Mouse (Mus musculus): Measurements from ENCODE around the gene Macf1. TPM values are rescaled to one million over a fixed set of nuclear protein-coding genes. Genes with fewer than 3 reads are reported as not detected.

Gene Macf1
- total and polyA plus RNA-seq, 3 experiments, result 71.4 to 223 (median 222) TPM

- Histone ChIP-seq H3K4me1 (ENCODE audit: control insufficient read depth, insufficient read depth, low read length) (peaks cover 13% of the 10 kb centered on the region), H3K4me3 (no peak overlapping the region), H3K27ac (peak overlapping the region; percentile 61), H3K9ac (ENCODE audit: low read depth, low read length) (no peak overlapping the region), H3K27me3 (ENCODE audit: control insufficient read depth, insufficient read depth, low read length) (no peaks in the 10 kb centered on the region), H3K79me2 (replicated peaks; ENCODE audit: control insufficient read depth, insufficient read depth, low read length) (no peaks in the 10 kb centered on the region; the same call in none of the 2 replicates), H3K36me3 (ENCODE audit: control insufficient read depth, insufficient read depth, low read length) (peaks cover under 1% of the 10 kb centered on the region; the same call in 1 of the 2 replicates)
- peak; percentile 43 to 50 for DNase-seq
- intact Hi-C loops (cut with DNase I), result loop anchor here (1.0 to 10.0 kb wide), 4 partner anchors 44 to 306 kb away; no protein-coding TSS in a partner anchor
- TF ChIP-seq EP300 (IDR thresholded peaks at IDR 0.05; ENCODE audit: insufficient read depth, low read depth, low read length) (peak; percentile 51; the same call in 1 of the 2 replicates), POLR2A (IDR thresholded peaks at IDR 0.05; ENCODE audit: insufficient read depth, low read depth, low read length) (no peak), CTCF (IDR thresholded peaks at IDR 0.05) (peak; percentile 73)
- WGBS, result 20% methylated on average over 7 of the region's 7 CpGs
Observed at GRCm38 (mm10) chr4:123588353-123589301, 95.5 kb downstream of the Macf1 start.

DNA sequence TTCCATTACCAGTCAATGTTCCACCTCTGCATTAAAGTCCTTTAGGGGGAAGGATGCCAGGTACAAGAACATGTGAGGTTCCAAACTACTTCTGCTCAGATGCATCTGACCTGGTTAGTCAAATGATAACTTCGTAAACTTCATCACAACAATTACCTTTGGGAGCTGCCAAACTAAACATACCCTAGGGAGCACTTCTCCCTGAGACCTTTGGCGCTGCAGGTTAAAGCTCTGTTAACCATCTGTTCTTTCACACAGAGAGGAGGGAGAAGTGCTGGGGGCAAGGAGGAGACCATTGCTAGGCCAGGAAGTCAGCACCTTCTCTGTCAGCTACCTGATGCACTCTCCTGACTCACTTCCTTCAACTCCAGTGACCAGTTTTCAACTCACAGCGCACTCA is 96.5 kb downstream of the Macf1 start:
- intact Hi-C loops (cut with DNase I), result loop anchor here (1.0 to 10.0 kb wide), 4 partner anchors 45 to 307 kb away; no protein-coding TSS in a partner anchor
- no peaks in the 10 kb centered on the region; the same call in none of the 2 replicates for H3K79me2 ChIP-seq (replicated peaks; ENCODE audit: control insufficient read depth, insufficient read depth, low read length)
- peaks cover 10% of the 10 kb centered on the region for H3K4me1 ChIP-seq (ENCODE audit: control insufficient read depth, insufficient read depth, low read length)
- no peak for DNase-seq
- H3K27ac ChIP-seq, result no peak overlapping the region
- H3K4me3 ChIP-seq, result no peak overlapping the region
- 64% methylated on average over 3 of the region's 3 CpGs for WGBS
- TF ChIP-seq POLR2A (IDR thresholded peaks at IDR 0.05; ENCODE audit: insufficient read depth, low read depth, low read length) (no peak), CTCF (IDR thresholded peaks at IDR 0.05) (no peak), EP300 (IDR thresholded peaks at IDR 0.05; ENCODE audit: insufficient read depth, low read depth, low read length) (no peak)
- H3K9ac ChIP-seq (ENCODE audit: low read depth, low read length), result no peak overlapping the region
- no peaks in the 10 kb centered on the region; the same call in 1 of the 2 replicates for H3K36me3 ChIP-seq (ENCODE audit: control insufficient read depth, insufficient read depth, low read length)
- no peaks in the 10 kb centered on the region for H3K27me3 ChIP-seq (ENCODE audit: control insufficient read depth, insufficient read depth, low read length)

- Histone ChIP-seq H3K4me3 (no peak overlapping the region), H3K36me3 (ENCODE audit: control insufficient read depth, insufficient read depth, low read length) (no peaks in the 10 kb centered on the region; the same call in 1 of the 2 replicates), H3K4me1 (ENCODE audit: control insufficient read depth, insufficient read depth, low read length) (peaks cover 10% of the 10 kb centered on the region), H3K27me3 (ENCODE audit: control insufficient read depth, insufficient read depth, low read length) (no peaks in the 10 kb centered on the region), H3K27ac (no peak overlapping the region), H3K79me2 (replicated peaks; ENCODE audit: control insufficient read depth, insufficient read depth, low read length) (peaks cover 1% of the 10 kb centered on the region; the same call in 1 of the 2 replicates), H3K9ac (ENCODE audit: low read depth, low read length) (no peak overlapping the region)
- intact Hi-C loops (cut with DNase I), result loop anchor here (1.0 to 10.0 kb wide), 3 partner anchors 49 to 310 kb away; no protein-coding TSS in a partner anchor
- no peak for TF ChIP-seq EP300 (IDR thresholded peaks at IDR 0.05; ENCODE audit: insufficient read depth, low read depth, low read length)
- no peak for TF ChIP-seq CTCF (IDR thresholded peaks at IDR 0.05)
- no peak for TF ChIP-seq POLR2A (IDR thresholded peaks at IDR 0.05; ENCODE audit: insufficient read depth, low read depth, low read length)
- WGBS, result 58% methylated on average over 3 of the region's 3 CpGs
- no peak for DNase-seq
Observed at GRCm38 (mm10) chr4:123584720-123585093, 99.5 kb downstream of the Macf1 start.

- peaks cover 1% of the 10 kb centered on the region; the same call in 1 of the 2 replicates for H3K79me2 ChIP-seq (replicated peaks; ENCODE audit: control insufficient read depth, insufficient read depth, low read length)
- H3K4me3 ChIP-seq, result no peak overlapping the region
- peak; percentile 85 for TF ChIP-seq CTCF (IDR thresholded peaks at IDR 0.05)
- no peak for TF ChIP-seq EP300 (IDR thresholded peaks at IDR 0.05; ENCODE audit: insufficient read depth, low read depth, low read length)
- H3K27ac ChIP-seq, result no peak overlapping the region
- WGBS, result 35% methylated on average over 8 of the region's 8 CpGs
- peaks cover 8% of the 10 kb centered on the region for H3K4me1 ChIP-seq (ENCODE audit: control insufficient read depth, insufficient read depth, low read length)
- H3K27me3 ChIP-seq (ENCODE audit: control insufficient read depth, insufficient read depth, low read length), result no peaks in the 10 kb centered on the region
- no peak for DNase-seq
- H3K9ac ChIP-seq (ENCODE audit: low read depth, low read length), result no peak overlapping the region
- H3K36me3 ChIP-seq (ENCODE audit: control insufficient read depth, insufficient read depth, low read length), result no peaks in the 10 kb centered on the region; the same call in 1 of the 2 replicates
- intact Hi-C loops (cut with DNase I), result loop anchor here (1.0 to 10.0 kb wide), 2 partner anchors 49 to 311 kb away; no protein-coding TSS in a partner anchor
Observed at GRCm38 (mm10) chr4:123584084-123584719, 100.0 kb downstream of the Macf1 start.

DNA sequence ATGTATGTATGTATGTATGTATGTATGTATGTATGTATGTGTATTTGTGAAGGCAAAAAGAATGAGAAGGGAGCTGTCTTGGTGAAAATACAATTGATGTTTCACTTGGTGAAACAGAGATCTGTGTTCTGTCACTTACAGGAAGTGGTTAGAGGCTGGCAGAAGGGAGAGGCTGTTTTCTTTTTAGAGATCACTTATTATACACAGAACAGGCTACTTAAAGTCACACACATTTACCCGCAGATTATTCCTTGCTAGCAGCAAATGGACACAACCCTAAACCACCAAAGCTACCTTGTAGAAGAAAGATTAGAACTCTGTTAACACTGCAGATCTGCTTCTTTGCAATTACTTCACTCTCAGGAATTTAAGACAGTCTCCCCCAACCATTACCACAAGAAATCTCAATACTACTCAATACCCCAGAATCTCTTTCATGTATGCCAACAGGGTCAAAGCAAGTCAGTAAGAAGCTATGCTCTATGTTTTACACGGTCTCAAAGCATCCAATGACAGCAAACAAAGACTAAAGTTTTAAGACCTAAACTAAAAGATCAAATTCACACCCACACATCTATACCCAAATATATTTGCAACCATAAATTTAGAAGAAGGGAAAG is 106.6 kb downstream of the Macf1 start:
- Histone ChIP-seq H3K9ac (ENCODE audit: low read depth, low read length) (no peak overlapping the region), H3K4me3 (no peak overlapping the region), H3K4me1 (ENCODE audit: control insufficient read depth, insufficient read depth, low read length) (peaks cover 5% of the 10 kb centered on the region), H3K36me3 (ENCODE audit: control insufficient read depth, insufficient read depth, low read length) (peaks cover 6% of the 10 kb centered on the region), H3K79me2 (replicated peaks; ENCODE audit: control insufficient read depth, insufficient read depth, low read length) (0 out of 2 replicates have a peak, but pooled peaks cover 1% of the 10 kb centered on the region), H3K27ac (no peak overlapping the region), H3K27me3 (ENCODE audit: control insufficient read depth, insufficient read depth, low read length) (no peaks in the 10 kb centered on the region)
- WGBS, result 40% methylated on average over 2 of the region's 2 CpGs
- TF ChIP-seq EP300 (IDR thresholded peaks at IDR 0.05; ENCODE audit: insufficient read depth, low read depth, low read length) (no peak), CTCF (IDR thresholded peaks at IDR 0.05) (no peak), POLR2A (IDR thresholded peaks at IDR 0.05; ENCODE audit: insufficient read depth, low read depth, low read length) (no peak)
- DNase-seq, result no peak
- intact Hi-C loops (cut with DNase I), result no loop called here
